15 mouse cellular contexts compared by ENCODE assay signal in the genomic region with DNA sequence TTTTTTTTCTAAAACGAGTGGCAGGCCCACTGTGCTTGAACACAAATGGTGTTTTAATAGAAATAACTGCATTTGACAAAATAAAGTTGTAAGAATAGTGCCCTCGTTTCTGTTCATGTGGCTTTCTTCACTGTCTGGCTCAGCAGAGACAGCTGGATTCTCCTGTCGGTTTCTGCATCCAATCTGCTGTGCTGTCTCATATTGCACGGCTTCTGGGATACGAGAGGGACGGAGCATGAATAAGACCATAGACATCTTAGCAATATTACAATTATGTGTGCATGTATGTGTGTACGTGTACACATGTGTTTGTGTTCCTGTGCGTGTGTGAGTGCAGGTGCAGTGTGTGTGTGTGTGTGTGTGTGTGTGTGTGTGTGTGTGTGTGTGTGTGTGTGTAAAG. TPM values are rescaled to one million over a fixed set of nuclear protein-coding genes. Genes with fewer than 3 reads are reported as not detected.
"Had no signal": no experiment of that assay in that cellular context is flagged by ENCODE, and none has a peak within 500 bp of the region (broad histone marks: within the 10 kb centered on the region; RNA-seq: fewer than 3 reads in every experiment).

No protein-coding gene starts in this region.

- H3K27ac ChIP-seq: layer of hippocampus, adult 2 months; limb, embryonic 13.5 days; liver, embryonic 14.5 days; midbrain, embryonic 13.5 days; neural tube, embryonic 15.5 days; stomach, embryonic 15.5 days had no signal

- H3K36me3 ChIP-seq: limb, embryonic 13.5 days; midbrain, embryonic 13.5 days; neural tube, embryonic 15.5 days; stomach, embryonic 15.5 days had no signal

- H3K9ac ChIP-seq: limb, embryonic 13.5 days; liver, embryonic 14.5 days; midbrain, embryonic 13.5 days; neural tube, embryonic 15.5 days; stomach, embryonic 15.5 days had no signal

- DNase-seq: kidney, adult 2 months; kidney, postnatal 36 days; left cerebral cortex, postnatal 4 days; lung, adult 18-20 months; thymus, postnatal 36 days had no signal

- ATAC-seq: intestine, embryonic 16.5 days; midbrain, embryonic 13.5 days had no signal

- H3K4me2 ChIP-seq: limb, embryonic 13.5 days; midbrain, embryonic 13.5 days; neural tube, embryonic 15.5 days; stomach, embryonic 15.5 days had no signal

- H3K27me3 ChIP-seq: limb, embryonic 13.5 days; midbrain, embryonic 13.5 days; neural tube, embryonic 15.5 days; stomach, embryonic 15.5 days had no signal

- H3K9me3 ChIP-seq: limb, embryonic 13.5 days; midbrain, embryonic 13.5 days; neural tube, embryonic 15.5 days; stomach, embryonic 15.5 days had no signal

- H3K4me3 ChIP-seq: layer of hippocampus, adult 2 months; limb, embryonic 13.5 days; midbrain, embryonic 13.5 days; myocyte; neural tube, embryonic 15.5 days; stomach, embryonic 15.5 days had no signal

- H3K4me1 ChIP-seq: limb, embryonic 13.5 days; midbrain, embryonic 13.5 days; neural tube, embryonic 15.5 days; stomach, embryonic 15.5 days had no signal

RNA-seq across cellular contexts. Expression of gene Lrfn2, which starts 54.7 kb away (rescaled TPM):
- total RNA-seq: liver, adult 2 months; megakaryocyte-erythroid progenitor cell, adult 5-6 weeks had no signal
- polyA plus RNA-seq: liver, adult 2 months; myocyte had no signal
